Mouse (Mus musculus): Measurements from ENCODE around the gene Ptprz1.
"Not testable (repeated sequence)": the region's sequence is repeated elsewhere in the genome, so short reads cannot be mapped to it uniquely, and the experiment has no call there.

Ptprz1 gene

DNA sequence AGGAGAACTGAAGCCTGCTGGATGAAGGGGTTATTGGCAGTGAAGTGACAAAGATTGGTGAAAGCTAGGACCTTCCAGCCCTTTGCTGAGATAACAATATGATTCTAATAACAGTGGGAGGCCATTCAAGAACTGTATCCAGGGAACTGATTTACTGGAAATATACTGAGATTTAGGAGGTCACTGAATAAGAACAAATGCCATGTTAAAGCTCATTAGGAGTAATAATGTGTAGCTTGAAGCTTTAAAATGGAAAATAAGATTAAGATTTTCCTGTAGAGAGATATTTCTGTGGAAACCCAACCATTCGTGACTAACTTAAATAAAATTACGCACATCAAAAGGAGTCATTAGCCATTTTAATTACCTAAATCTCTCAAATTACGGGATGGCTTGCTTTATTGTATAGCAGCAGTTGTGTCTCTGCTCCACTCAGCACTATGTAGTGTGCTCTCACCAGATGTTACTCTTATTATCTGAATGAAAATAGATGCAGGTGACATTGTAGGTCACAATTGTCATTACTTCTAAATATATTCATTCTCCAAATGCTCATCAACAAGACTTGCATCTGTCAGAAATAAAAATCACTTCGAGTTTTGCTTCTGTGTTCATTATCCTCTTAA is 139.8 kb downstream of the Ptprz1 start:
- DNase-seq, result no peak

- no peak for DNase-seq
These were observed 152.9 kb downstream of the Ptprz1 start for GRCm38 (mm10) chr6:23028251-23028650.

- DNase-seq, result no peak
These were observed 173.5 kb downstream of the Ptprz1 start for GRCm38 (mm10) chr6:23048836-23049235.

GRCm38 (mm10) chr6:23055734-23056133 is 180.4 kb downstream of the Ptprz1 start:
- no peak for DNase-seq

GRCm38 (mm10) chr6:23076060-23076459 is 200.8 kb downstream of the Ptprz1 start:
- DNase-seq, result no peak

DNA sequence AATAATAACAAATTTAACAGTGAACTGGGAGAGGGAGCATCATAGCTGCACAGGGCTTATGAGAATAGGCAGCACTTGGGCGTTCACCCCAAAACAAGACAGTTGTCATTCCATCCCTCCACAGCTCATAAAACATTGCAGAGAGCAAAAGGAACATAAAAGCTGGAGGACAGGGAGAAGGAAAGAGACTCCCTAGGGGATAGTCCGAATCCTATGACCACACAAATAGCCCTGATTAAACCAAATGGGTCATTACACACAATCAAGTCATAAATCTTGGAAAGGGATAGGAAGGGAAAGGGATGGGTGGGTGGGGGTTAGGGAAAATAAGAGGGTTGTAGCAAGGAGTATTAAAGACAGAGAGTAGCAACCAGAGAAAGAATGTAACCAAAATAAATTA is 203.0 kb downstream of the Ptprz1 start:
- no peak for DNase-seq

DNA sequence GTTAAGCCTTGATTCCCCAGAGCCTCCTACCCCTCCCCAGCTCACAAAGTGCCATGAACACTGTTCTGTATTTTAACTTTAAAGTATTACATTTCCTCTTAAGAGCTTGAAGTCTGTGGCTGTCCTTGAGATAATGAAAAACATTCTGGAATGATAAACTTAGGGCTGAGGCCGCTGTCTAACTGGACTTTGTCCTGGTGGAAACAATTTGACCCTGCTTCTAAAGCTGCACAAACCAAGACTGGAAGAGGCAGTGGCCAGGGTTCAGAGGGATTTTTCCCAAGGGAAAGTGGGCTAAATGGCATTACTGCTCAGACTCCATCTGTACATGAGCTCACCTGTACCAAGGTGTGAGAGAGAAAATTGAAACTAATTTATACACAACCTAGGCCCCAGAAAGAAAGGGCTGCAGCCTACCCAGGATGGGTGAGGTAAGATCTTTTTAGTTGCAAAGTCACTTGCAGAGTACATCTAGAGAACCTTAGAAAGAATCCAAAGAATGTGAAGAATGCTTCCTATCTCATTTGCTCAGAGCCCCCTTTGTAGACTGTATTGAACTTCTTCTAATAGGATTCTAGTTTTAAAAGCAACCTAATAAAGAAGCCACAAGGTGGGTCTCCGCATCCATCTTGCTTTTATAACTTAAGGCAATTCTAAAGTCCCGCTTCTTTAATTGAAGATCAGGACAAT is 204.8 kb downstream of the Ptprz1 start:
- no peak for DNase-seq

GRCm38 (mm10) chr6:23084587-23085421 is 209.5 kb downstream of the Ptprz1 start:
- no peak for DNase-seq

- DNase-seq, result not testable (repeated sequence)
These were observed 214.0 kb downstream of the Ptprz1 start for GRCm38 (mm10) chr6:23089292-23089691.

DNA sequence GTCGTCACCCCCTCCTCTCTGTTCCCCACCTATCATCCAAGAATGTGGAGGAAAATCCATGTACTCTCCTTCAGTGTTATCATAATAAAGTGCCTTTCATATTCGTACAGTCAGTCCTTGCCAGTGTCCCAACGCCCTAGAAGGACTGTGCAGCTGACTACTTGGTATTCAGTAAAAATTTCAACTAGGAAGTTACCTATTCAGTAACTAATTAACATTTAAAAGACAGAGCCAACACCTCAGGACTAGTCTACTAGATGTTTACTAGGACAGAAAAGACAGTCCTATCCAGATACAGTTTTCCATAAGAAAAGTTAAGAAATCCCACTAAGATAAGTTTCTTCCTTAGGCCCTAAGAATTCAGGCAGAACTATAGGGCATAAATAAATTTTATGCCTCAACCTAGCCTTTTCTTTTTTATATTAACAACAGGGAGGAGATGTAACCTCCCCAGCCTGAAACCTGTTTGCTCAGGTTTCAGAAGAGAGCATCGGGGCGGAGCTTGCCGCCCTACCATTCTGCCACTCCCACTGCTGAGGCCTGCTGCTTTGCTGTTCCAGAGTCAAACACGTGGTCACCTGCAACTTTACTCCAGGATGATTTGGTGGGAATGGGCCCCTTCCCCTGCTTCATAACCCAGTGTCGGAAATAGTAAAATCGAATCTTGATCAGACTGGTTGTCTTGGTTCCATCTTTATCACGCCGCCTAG is 215.2 kb downstream of the Ptprz1 start:
- DNase-seq, result not testable (repeated sequence)
